Mouse (Mus musculus) heart, adult 8-10 months (tissue): ENCODE results near the gene Ankra2. TPM values are rescaled to one million over a fixed set of nuclear protein-coding genes. Genes with fewer than 3 reads are reported as not detected.

Experiments
- DNase-seq: peaks from one replicate; pipeline ENCODE4 v3.0.0; 2022; ENCODE audit warnings: low spot score
- total RNA-seq, 4 experiments: library from RNA; stranded (reverse); gene quantifications; 2 replicates each; pipeline ENCODE4 v1.2.4; 2022

The Ankra2 gene
- total RNA-seq, 4 experiments from 2014 or later = 34.2 to 49.4 (median 44.5) TPM

GRCm38 (mm10) chr13:98291712-98292111, 28.8 kb downstream of the Ankra2 start:
- DNase-seq = no peak

GRCm38 (mm10) chr13:98296072-98296471, 33.2 kb downstream of the Ankra2 start:
- DNase-seq = no peak

- DNase-seq = no peak
Measured at GRCm38 (mm10) chr13:98297883-98298482, 35.1 kb downstream of the Ankra2 start.

- peak; percentile 70 for DNase-seq
Measured at GRCm38 (mm10) chr13:98298833-98299758, 36.2 kb downstream of the Ankra2 start.

GRCm38 (mm10) chr13:98305257-98305656, 42.4 kb downstream of the Ankra2 start:
- no peak for DNase-seq

- DNase-seq = no peak
Measured at GRCm38 (mm10) chr13:98306393-98306792, 43.5 kb downstream of the Ankra2 start.

GRCm38 (mm10) chr13:98306852-98307475, 44.1 kb downstream of the Ankra2 start:
- DNase-seq = no peak

GRCm38 (mm10) chr13:98308004-98308403, 45.1 kb downstream of the Ankra2 start:
- DNase-seq = no peak

- DNase-seq = no peak
Measured at GRCm38 (mm10) chr13:98308724-98309123, 45.9 kb downstream of the Ankra2 start.

GRCm38 (mm10) chr13:98311597-98311996, 48.7 kb downstream of the Ankra2 start:
- no peak for DNase-seq

GRCm38 (mm10) chr13:98313631-98314030, 50.8 kb downstream of the Ankra2 start:
- DNase-seq = no peak

GRCm38 (mm10) chr13:98315124-98315523, 52.2 kb downstream of the Ankra2 start:
- DNase-seq = no peak

- DNase-seq = no peak
Measured at GRCm38 (mm10) chr13:98316140-98316479, 53.2 kb downstream of the Ankra2 start.

GRCm38 (mm10) chr13:98316480-98317245, 53.8 kb downstream of the Ankra2 start, which contains the start of gene Btf3:
Gene Btf3 (minus strand): TSS chr13:98317006.
- DNase-seq = peak; percentile 91

GRCm38 (mm10) chr13:98317246-98317677, 54.4 kb downstream of the Ankra2 start:
- DNase-seq = no peak

GRCm38 (mm10) chr13:98317911-98318310, 55.0 kb downstream of the Ankra2 start:
- DNase-seq = no peak

Other genes starting within 250 kb of the Ankra2 start
- gene Arhgef28, start 56.6 kb upstream of the Ankra2 start, total RNA-seq = 1 to 10 TPM; 4.6 to 6.7 (median 5.6) TPM
- 1 to 10 TPM; 5.5 to 6.9 (median 5.9) TPM for gene Utp15, start within 50 bp of the Ankra2 start, total RNA-seq
- gene Gm21976, start 16.8 kb downstream of the Ankra2 start, total RNA-seq = not detected
- 100 to 1,000 TPM; 181 to 211 (median 205) TPM for gene Btf3, start 53.9 kb downstream of the Ankra2 start, total RNA-seq
- under 1 TPM in 1 of 4 experiments, not detected in 3; 0.06 TPM for gene Foxd1, start 91.2 kb downstream of the Ankra2 start, total RNA-seq
- not detected for gene Gm10320, start 228.9 kb downstream of the Ankra2 start, total RNA-seq